9 mouse cellular contexts compared by ENCODE assay signal in genomic region chr1:92972854-92973253, GRCm38 (mm10). TPM values are rescaled to one million over a fixed set of nuclear protein-coding genes. Genes with fewer than 3 reads are reported as not detected.
DNase-seq lines count a peak whose midpoint lies in the region; ATAC-seq and TF ChIP-seq lines count a peak whose summit lies in the region.
"Had no signal": no experiment of that assay in that cellular context is flagged by ENCODE, and none has a peak within 500 bp of the region (broad histone marks: within the 10 kb centered on the region; RNA-seq: fewer than 3 reads in every experiment).

No protein-coding gene starts in this region.

- no peak for ATAC-seq in liver, embryonic 14.5 days (ENCODE audit: insufficient read depth)
- ATAC-seq in cerebellum, adult (ENCODE audit: insufficient number of reproducible peaks, low FRiP score, low TSS enrichment) = no peak

- no peak overlapping the region for H3K4me2 ChIP-seq in liver, embryonic 14.5 days (ENCODE audit: low read depth)

- no peaks in the 10 kb centered on the region; the same call in 1 of the 2 replicates for H3K4me1 ChIP-seq in brown adipose tissue, adult 24 weeks (ENCODE audit: control insufficient read depth, insufficient read depth, insufficient read length, low read length)
- H3K4me1 ChIP-seq in liver, embryonic 14.5 days (replicated peaks; ENCODE audit: control insufficient read depth in 2 of 2, insufficient read depth in 2 of 2, low read length in 1 of 2) = no peaks in the 10 kb centered on the region

- no peaks in the 10 kb centered on the region for H3K9me3 ChIP-seq in liver, embryonic 14.5 days (ENCODE audit: control insufficient read depth, low read length)

- no peak for TF ChIP-seq EP300 in liver, embryonic 14.5 days (IDR thresholded peaks at IDR 0.05; ENCODE audit: low read depth)

- no peaks in the 10 kb centered on the region for H3K27me3 ChIP-seq in liver, embryonic 14.5 days (ENCODE audit: control insufficient read depth, insufficient read depth, low read length)
- H3K27me3 ChIP-seq in splenic B cell, adult 2 months (ENCODE audit: control insufficient read depth, insufficient read depth, low read length, poor library complexity, severe bottlenecking) = no peaks in the 10 kb centered on the region

- H3K9ac ChIP-seq in liver, embryonic 14.5 days (replicated peaks) = no peak overlapping the region

- H3K4me3 ChIP-seq in brown adipose tissue, adult 24 weeks (ENCODE audit: insufficient read depth, low read depth, low read length) = no peak overlapping the region
- H3K4me3 ChIP-seq in liver, embryonic 14.5 days (ENCODE audit: insufficient read depth in 1 of 2, low read depth in 2 of 2, low read length in 2 of 2) = no peak overlapping the region

- 0 out of 2 replicates have a peak overlapping the region, but pooled peaks have one; percentile 12 for H3K27ac ChIP-seq in brown adipose tissue, adult 24 weeks (replicated peaks; ENCODE audit: low read depth, low read length)
- H3K27ac ChIP-seq in liver, embryonic 14.5 days = no peak overlapping the region

- TF ChIP-seq CTCF in liver, embryonic 14.5 days (IDR thresholded peaks at IDR 0.05; ENCODE audit: low read depth) = no peak

- H3K36me3 ChIP-seq in liver, embryonic 14.5 days (replicated peaks; ENCODE audit: control insufficient read depth, insufficient read depth, low read depth) = no peaks in the 10 kb centered on the region
- no peaks in the 10 kb centered on the region for H3K36me3 ChIP-seq in splenic B cell, adult 2 months (ENCODE audit: control insufficient read depth, insufficient read depth, low read length, poor library complexity, severe bottlenecking)

- DNase-seq in heart, adult 18-20 months = peak; percentile 52 to 62
- DNase-seq in heart, adult 9 months (ENCODE audit: low spot score in 2 of 2) = no peak
- peak; percentile 69 for DNase-seq in right cerebral cortex, postnatal 14 days
- no peak for DNase-seq in right cerebral cortex, adult 18-20 months
- peak in 2 of 3 experiments; percentile 14 for DNase-seq in liver, embryonic 14.5 days (ENCODE audit: low read depth in 3 of 3, low spot score in 3 of 3)
- DNase-seq in splenic B cell, adult 2 months (ENCODE audit: low read depth, low spot score) = peak; percentile 47

- WGBS in liver, embryonic 14.5 days (ENCODE audit: insufficient replicate concordance) = 23% methylated on average over 1 of the region's 1 CpGs

RNA-seq across cellular contexts. Expression of gene Gpr35, which starts 22.2 kb away (rescaled TPM):
- under 1 TPM; 0.59 to 0.62 TPM for total RNA-seq in heart, adult 18-20 months (2021)
- polyA plus RNA-seq in brown adipose tissue, adult 24 weeks (2012; ENCODE audit: insufficient read depth, insufficient read length, missing spikeins) = 0.67 TPM in 1 of 2 replicates, not detected in the other
- 0.40 and 0.48 TPM in 2 replicates for polyA plus RNA-seq in liver, embryonic 14.5 days (2012; rRNA removed)
- polyA plus RNA-seq in liver, embryonic 14.5 days (2014; fragmentation: Nextera tagmentation; extraction: Ambion mirVana) = 0.57 and 0.76 TPM in 2 replicates

RNA-seq across cellular contexts. Expression of gene Aqp12, which starts 33.3 kb away (rescaled TPM):
- not detected for total RNA-seq in heart, adult 18-20 months (2021)
- not detected in 2 replicates for polyA plus RNA-seq in brown adipose tissue, adult 24 weeks (2012; ENCODE audit: insufficient read depth, insufficient read length, missing spikeins)
- not detected in 2 replicates for polyA plus RNA-seq in liver, embryonic 14.5 days (2012; rRNA removed)
- not detected in 2 replicates for polyA plus RNA-seq in liver, embryonic 14.5 days (2014; fragmentation: Nextera tagmentation; extraction: Ambion mirVana)
- polyA plus RNA-seq: frontal cortex, adult 2 months had no signal

RNA-seq across cellular contexts. Expression of gene Capn10, which starts 38.7 kb away (rescaled TPM):
- 1 to 10 TPM; 5.6 to 7.2 TPM for total RNA-seq in heart, adult 18-20 months (2021)
- 6.1 and 6.8 TPM in 2 replicates for polyA plus RNA-seq in brown adipose tissue, adult 24 weeks (2012; ENCODE audit: insufficient read depth, insufficient read length, missing spikeins)
- polyA plus RNA-seq in liver, embryonic 14.5 days (2012; rRNA removed) = 7.4 and 8.8 TPM in 2 replicates
- 8.1 and 9.1 TPM in 2 replicates for polyA plus RNA-seq in liver, embryonic 14.5 days (2014; fragmentation: Nextera tagmentation; extraction: Ambion mirVana)

Comparison
In these comparisons a context has a peak if more than half of its experiments do, and no peak if none do; other contexts are left out.
1. DNase-seq: peak in heart, adult 18-20 months (2 of 2), right cerebral cortex, postnatal 14 days (single experiment), liver, embryonic 14.5 days (2 of 3) and splenic B cell, adult 2 months (single experiment); none in heart, adult 9 months (0 of 2) and right cerebral cortex, adult 18-20 months (single experiment).